Mouse (Mus musculus) lung, adult 2 months (tissue): ENCODE data around the gene E2f3. TPM values are rescaled to one million over a fixed set of nuclear protein-coding genes. Genes with fewer than 3 reads are reported as not detected.

Experiments
- DNase-seq: peaks from one replicate; pipeline ENCODE4 v3.0.0; 2022
- H3K4me1 ChIP-seq: fragments of 200-500 bp; 2 replicates; pipeline ENCODE4 v1.6.1; 2011; ENCODE audit warnings: low read length; ENCODE audit not compliant: control insufficient read depth, insufficient read depth
- H3K4me3 ChIP-seq: fragments of 200-500 bp; replicated peaks from 2 replicates; pipeline ENCODE3; 2011; ENCODE audit warnings: low read depth, mild to moderate bottlenecking, control low read depth, low read length; ENCODE audit errors: extremely low read depth
- CTCF ChIP-seq: fragments of 200-500 bp; IDR thresholded peaks from 2 replicates; pipeline ENCODE4 v1.5.1; 2011; ENCODE audit warnings: mild to moderate bottlenecking, low read length, control low read depth; ENCODE audit not compliant: insufficient read depth
- POLR2A ChIP-seq: fragments of 200-500 bp; IDR thresholded peaks from 2 replicates; pipeline ENCODE4 v1.6.1; 2011; ENCODE audit warnings: low read depth, mild to moderate bottlenecking, control low read depth, low read length, borderline replicate concordance; ENCODE audit errors: extremely low read depth
- WGBS: fragments of 180-500 bp; shearing (Covaris S2); methylation state at CpG from one replicate; pipeline ENCODE4 v1.1.7; 2018; 5-methylcytosine and 5-hydroxymethylcytosine counted together
- polyA plus RNA-seq: library from polyadenylated mRNA; depleted of rRNA; stranded (reverse); fragments of >200 nt; gene quantifications from 2 replicates; pipeline ENCODE4 v1.2.3, GENCODE M21; 2012

Gene E2f3
- polyA plus RNA-seq, 1 experiment: 3.2 TPM

DNA sequence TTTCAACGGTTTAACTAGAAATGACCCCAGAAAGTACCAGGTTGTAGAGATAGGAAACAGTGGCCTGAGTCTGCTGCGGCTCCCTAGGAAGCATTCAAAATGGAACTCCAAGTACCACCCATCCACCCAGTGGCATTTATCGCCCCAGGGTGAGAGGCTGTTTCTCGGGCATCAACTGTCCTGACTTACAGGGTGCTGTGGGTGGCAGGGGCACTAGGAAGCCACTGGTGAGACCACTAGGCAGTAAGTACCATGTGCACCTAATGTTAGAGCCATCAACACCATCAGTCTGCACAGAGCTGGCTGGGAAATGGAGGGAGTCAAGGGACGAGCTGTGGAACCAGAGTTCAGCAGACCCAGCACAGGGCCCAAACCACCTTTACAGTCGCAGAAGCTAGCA is 25.4 kb downstream of the E2f3 start:
- Histone ChIP-seq H3K4me3 (no peak overlapping the region), H3K4me1 (no peaks in the 10 kb centered on the region)
- no peak for DNase-seq
- 88% methylated on average over 6 of the region's 6 CpGs for WGBS
- TF ChIP-seq CTCF: no peak
- no peak for TF ChIP-seq POLR2A

DNA sequence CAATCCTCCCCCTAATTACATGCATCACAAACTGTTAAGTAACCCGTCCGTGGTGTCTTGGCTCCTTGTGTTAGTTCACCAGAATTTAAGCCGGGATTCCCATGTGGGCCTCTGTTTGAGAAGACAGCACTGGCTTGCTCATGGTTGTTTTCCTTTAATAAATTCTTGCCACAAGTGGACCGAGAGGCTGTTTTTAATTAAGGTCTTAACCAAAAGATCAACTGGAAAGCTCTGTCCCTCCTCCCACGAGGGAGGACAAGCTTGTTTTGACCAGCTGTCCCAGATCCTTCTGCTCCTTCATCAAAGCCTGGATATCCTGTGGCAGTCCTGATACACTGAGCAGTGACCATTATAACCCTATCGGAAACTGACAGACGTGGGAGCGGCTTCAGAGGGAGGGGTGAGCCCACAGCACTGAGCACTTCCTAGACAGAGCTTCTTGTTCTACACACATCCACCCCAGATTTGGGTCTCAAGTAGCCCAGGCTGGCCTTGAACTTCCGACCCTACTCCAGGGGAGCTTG is 28.1 kb downstream of the E2f3 start:
- no peak for TF ChIP-seq CTCF
- TF ChIP-seq POLR2A: no peak
- DNase-seq: no peak
- Histone ChIP-seq H3K4me1 (no peaks in the 10 kb centered on the region), H3K4me3 (no peak overlapping the region)
- 55% methylated on average over 9 of the region's 9 CpGs for WGBS

DNA sequence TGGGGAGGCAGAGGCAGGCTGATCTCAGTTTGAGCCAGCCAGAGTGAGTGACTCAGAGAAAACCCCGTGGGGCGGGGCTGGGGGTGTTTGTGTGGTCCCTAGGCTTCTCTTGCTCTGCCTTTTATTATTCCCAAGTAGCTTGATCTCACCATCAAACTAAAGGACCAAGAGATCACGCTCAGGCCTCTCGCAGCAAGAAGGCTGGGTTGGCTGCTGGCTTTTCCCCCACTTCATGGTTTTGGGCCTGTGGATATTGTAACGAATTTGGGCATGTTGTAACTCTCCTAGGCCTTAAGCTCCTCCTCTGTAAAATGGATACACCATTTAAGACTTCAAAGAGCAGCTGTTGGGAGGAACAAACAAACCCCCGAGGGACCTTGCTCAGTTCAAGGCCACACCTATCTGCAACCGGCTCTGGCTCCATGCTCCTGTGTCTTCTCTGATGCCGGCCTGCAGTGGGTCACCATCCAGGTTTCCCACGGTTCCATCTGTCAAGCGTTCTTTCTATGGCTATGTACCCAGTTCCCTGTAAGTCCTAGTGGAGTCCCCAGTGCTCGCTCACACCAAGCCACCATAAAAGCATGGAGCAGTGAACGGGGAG is 28.9 kb downstream of the E2f3 start:
- WGBS: 83% methylated on average over 12 of the region's 12 CpGs
- no peak for TF ChIP-seq CTCF
- no peak for TF ChIP-seq POLR2A
- H3K4me1 ChIP-seq: no peaks in the 10 kb centered on the region
- H3K4me3 ChIP-seq: no peak overlapping the region
- DNase-seq: no peak

DNA sequence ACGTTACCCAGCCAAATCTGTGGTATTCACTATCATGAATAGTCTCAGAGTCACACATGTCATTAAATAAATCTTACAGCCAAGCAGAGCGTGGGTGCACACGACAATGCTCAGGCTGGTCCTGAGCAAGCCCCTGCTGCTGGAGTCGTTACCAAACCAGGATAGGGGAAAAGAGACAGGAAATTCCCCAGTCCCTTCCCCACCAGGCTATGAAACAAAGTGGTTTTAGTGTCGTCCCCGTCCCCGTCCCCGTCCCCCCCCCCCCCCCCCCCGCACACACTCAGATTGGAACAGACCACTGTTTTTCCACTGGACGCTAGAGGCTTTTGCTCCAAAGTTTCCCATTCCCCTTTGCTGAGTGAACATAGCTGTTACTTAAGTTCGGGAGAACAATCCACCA is 30.6 kb downstream of the E2f3 start:
- TF ChIP-seq CTCF: no peak
- TF ChIP-seq POLR2A: no peak
- H3K4me3 ChIP-seq: no peak overlapping the region
- no peak for DNase-seq
- no peaks in the 10 kb centered on the region for H3K4me1 ChIP-seq
- WGBS: 66% methylated on average over 11 of the region's 11 CpGs

DNA sequence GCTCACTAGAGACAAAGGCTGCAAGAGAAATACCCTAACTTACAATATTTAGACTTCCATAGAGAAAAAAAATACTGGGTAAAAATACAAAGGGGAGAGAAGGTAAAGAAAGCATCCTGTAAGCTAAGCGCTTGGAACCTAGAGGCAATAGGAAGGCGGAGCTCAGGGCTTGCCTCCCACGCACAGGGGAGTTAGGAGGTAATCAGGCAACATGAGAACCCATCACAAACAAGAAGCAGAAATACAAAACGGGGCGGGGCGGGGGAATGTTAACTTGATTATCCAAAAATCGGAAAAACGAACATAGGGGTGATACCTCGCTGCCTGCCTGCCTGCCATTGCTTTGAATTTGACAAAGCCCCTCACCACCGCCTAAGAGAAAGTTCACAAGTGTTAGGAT is 31.1 kb downstream of the E2f3 start:
- TF ChIP-seq CTCF (no peak), POLR2A (no peak)
- 94% methylated on average over 10 of the region's 10 CpGs for WGBS
- no peaks in the 10 kb centered on the region for H3K4me1 ChIP-seq
- no peak for DNase-seq
- H3K4me3 ChIP-seq: no peak overlapping the region

DNA sequence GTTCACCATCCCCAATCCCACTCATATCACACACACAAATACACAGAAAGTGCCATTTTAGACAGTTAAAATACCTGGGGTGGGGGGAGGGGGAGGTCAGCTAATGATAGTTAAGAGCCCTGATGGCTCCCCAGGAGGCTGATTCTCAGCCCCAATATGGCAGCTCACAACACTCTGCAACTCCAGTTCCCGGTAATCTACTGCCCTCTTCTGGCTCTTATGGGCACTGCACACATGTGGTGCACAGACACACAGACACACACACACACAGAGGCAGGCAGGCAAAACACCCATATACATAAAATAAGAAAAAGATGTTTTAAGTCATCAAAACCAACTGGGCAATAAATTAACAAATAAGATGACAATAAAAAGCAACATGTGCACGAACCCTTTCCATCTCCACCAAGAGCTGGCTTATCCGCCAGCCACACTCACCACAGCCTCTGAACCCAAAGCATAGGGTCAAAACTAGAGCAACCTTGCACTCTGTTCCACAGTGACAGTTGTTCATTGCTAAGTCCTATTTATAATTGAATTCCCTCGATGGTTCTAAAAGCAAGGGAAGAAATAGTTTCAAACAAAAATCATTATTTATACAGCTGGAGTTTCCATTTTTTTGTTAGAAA is 32.3 kb downstream of the E2f3 start:
- no peaks in the 10 kb centered on the region for H3K4me1 ChIP-seq
- TF ChIP-seq POLR2A: no peak
- no peak for TF ChIP-seq CTCF
- no peak for DNase-seq
- 90% methylated on average over 4 of the region's 4 CpGs for WGBS
- H3K4me3 ChIP-seq: no peak overlapping the region

DNA sequence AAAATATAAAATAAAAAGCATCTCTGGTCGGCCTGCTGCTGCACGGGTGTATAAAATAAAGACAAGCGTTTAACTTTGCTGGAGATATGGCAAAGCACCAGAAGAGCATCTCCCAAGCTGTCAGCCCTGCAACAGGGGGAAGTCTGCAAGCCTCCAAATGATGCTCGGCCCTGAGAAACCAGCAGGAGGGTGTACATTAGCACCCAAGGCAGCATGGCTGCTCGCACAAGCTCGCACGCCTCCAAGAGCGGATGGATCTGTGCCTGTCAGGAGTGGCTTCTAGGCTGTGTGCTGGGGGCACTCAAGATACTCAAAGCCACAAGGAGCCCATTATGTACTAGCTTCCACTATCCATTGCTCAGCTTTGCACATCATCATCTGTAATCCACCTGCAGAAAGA is 39.8 kb downstream of the E2f3 start:
- Histone ChIP-seq H3K4me1 (no peaks in the 10 kb centered on the region), H3K4me3 (no peak overlapping the region)
- no peak for DNase-seq
- 90% methylated on average over 8 of the region's 8 CpGs for WGBS
- no peak for TF ChIP-seq POLR2A
- no peak for TF ChIP-seq CTCF

DNA sequence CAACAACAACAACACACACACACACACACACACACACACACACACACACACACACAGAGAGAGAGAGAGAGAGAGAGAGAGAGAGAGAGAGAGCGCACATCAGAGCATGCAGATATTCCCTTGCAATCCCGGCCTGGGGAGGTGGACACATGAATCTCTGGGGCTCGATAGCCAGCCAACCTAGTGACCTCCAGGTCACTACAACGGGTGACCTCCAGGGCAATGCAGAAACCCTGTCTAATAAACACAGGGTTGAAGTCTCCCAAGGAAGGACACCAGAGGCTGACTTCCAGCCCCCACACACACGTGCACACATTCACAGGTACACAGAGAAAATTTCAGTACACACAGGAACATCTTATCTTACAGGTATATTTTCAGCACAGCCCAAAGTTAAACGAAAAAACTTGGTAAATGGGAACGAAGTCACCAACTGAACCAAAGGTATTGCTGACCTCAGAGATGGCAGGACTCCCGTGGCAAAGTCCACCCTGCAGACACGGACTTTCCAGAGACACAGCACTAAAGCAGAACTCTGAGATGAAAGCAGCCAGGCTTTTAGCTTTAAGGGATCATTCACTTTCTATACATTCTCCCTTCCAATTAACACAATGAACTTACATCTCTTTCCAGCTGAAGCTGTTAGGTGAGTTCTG is 40.8 kb downstream of the E2f3 start:
- no peaks in the 10 kb centered on the region for H3K4me1 ChIP-seq
- H3K4me3 ChIP-seq: no peak overlapping the region
- no peak for TF ChIP-seq CTCF
- TF ChIP-seq POLR2A: no peak
- 66% methylated on average over 9 of the region's 9 CpGs for WGBS
- DNase-seq: no peak

DNA sequence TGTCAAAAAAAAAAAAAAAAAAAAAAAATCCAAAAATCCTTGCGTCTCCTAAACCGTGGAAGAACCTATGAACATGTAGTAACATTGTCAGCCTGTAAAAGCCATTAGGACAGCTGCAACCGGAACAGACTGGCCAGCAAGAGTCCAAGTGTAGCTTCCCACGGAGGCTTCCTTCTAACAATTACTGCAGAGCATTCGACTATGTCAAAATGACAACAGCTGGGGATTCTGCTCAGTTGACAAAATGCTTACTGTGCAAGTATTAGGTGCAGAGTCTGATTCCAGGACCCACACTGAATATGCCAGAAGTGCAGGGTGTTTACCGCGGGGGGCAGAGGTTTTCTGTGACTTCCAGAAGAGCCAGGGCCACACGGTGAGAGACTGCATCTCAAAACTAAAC is 41.4 kb downstream of the E2f3 start:
- no peaks in the 10 kb centered on the region for H3K4me1 ChIP-seq
- DNase-seq: no peak
- TF ChIP-seq POLR2A (no peak), CTCF (no peak)
- whole genome bisulfite sequencing: 63% methylated on average over 8 of the region's 8 CpGs
- H3K4me3 ChIP-seq: no peak overlapping the region
